Mouse (Mus musculus): ENCODE results near the gene Tspan18.

Gene Tspan18

GRCm38 (mm10) chr2:93319598-93319997, 14.7 kb downstream of the Tspan18 start:
- peaks cover 7% of the 10 kb centered on the region for H3K4me1 ChIP-seq (replicated peaks; ENCODE audit: low read depth, low read length)
- H3K27me3 ChIP-seq (ENCODE audit: insufficient read depth, low read length) = peaks cover 19% of the 10 kb centered on the region
- H3K36me3 ChIP-seq (ENCODE audit: insufficient read depth, low read length) = no peaks in the 10 kb centered on the region
- H3K9me3 ChIP-seq (ENCODE audit: low read length) = peaks cover 9% of the 10 kb centered on the region
- H3K4me3 ChIP-seq (replicated peaks; ENCODE audit: low read length) = no peak overlapping the region
- TF ChIP-seq CTCF (conservative IDR thresholded peaks at IDR 0.05; ENCODE audit: low read length) (no peak), NANOG (IDR thresholded peaks at IDR 0.05; ENCODE audit: borderline replicate concordance, low read length) (no peak), POU5F1 (IDR thresholded peaks at IDR 0.05; ENCODE audit: borderline replicate concordance, low read length) (no peak)

GRCm38 (mm10) chr2:93318781-93319349, 15.4 kb downstream of the Tspan18 start:
- H3K4me1 ChIP-seq (replicated peaks; ENCODE audit: low read depth, low read length) = peaks cover 7% of the 10 kb centered on the region

GRCm38 (mm10) chr2:93313768-93314632, 20.3 kb downstream of the Tspan18 start:
- TF ChIP-seq NANOG (IDR thresholded peaks at IDR 0.05; ENCODE audit: borderline replicate concordance, low read length) (no peak), POU5F1 (IDR thresholded peaks at IDR 0.05; ENCODE audit: borderline replicate concordance, low read length) (no peak), CTCF (conservative IDR thresholded peaks at IDR 0.05; ENCODE audit: low read length) (no peak)

More at GRCm38 (mm10) chr2:93318781-93319349, 15.4 kb downstream of the Tspan18 start:
- H3K9me3 ChIP-seq (ENCODE audit: low read length) = peaks cover 9% of the 10 kb centered on the region
- H3K4me3 ChIP-seq (replicated peaks; ENCODE audit: low read length) = no peak overlapping the region
- TF ChIP-seq NANOG (IDR thresholded peaks at IDR 0.05; ENCODE audit: borderline replicate concordance, low read length) (no peak), POU5F1 (IDR thresholded peaks at IDR 0.05; ENCODE audit: borderline replicate concordance, low read length) (no peak), CTCF (conservative IDR thresholded peaks at IDR 0.05; ENCODE audit: low read length) (no peak)
- peaks cover 19% of the 10 kb centered on the region for H3K27me3 ChIP-seq (ENCODE audit: insufficient read depth, low read length)
- H3K36me3 ChIP-seq (ENCODE audit: insufficient read depth, low read length) = no peaks in the 10 kb centered on the region

GRCm38 (mm10) chr2:93312458-93312857, 21.8 kb downstream of the Tspan18 start:
- Histone ChIP-seq H3K9me3 (ENCODE audit: low read length) (no peaks in the 10 kb centered on the region), H3K4me3 (replicated peaks; ENCODE audit: low read length) (no peak overlapping the region), H3K4me1 (replicated peaks; ENCODE audit: low read depth, low read length) (no peaks in the 10 kb centered on the region), H3K27me3 (ENCODE audit: insufficient read depth, low read length) (0 out of 2 replicates have a peak, but pooled peaks cover 8% of the 10 kb centered on the region), H3K36me3 (ENCODE audit: insufficient read depth, low read length) (no peaks in the 10 kb centered on the region)
- TF ChIP-seq POU5F1 (IDR thresholded peaks at IDR 0.05; ENCODE audit: borderline replicate concordance, low read length) (no peak), CTCF (conservative IDR thresholded peaks at IDR 0.05; ENCODE audit: low read length) (no peak), NANOG (IDR thresholded peaks at IDR 0.05; ENCODE audit: borderline replicate concordance, low read length) (no peak)

More at GRCm38 (mm10) chr2:93313768-93314632, 20.3 kb downstream of the Tspan18 start:
- peaks cover 15% of the 10 kb centered on the region; the same call in 1 of the 2 replicates for H3K27me3 ChIP-seq (ENCODE audit: insufficient read depth, low read length)
- no peak overlapping the region for H3K4me3 ChIP-seq (replicated peaks; ENCODE audit: low read length)
- no peaks in the 10 kb centered on the region for H3K36me3 ChIP-seq (ENCODE audit: insufficient read depth, low read length)
- no peaks in the 10 kb centered on the region for H3K4me1 ChIP-seq (replicated peaks; ENCODE audit: low read depth, low read length)
- no peaks in the 10 kb centered on the region for H3K9me3 ChIP-seq (ENCODE audit: low read length)

GRCm38 (mm10) chr2:93309724-93310413, 24.4 kb downstream of the Tspan18 start:
- H3K36me3 ChIP-seq (ENCODE audit: insufficient read depth, low read length) = no peaks in the 10 kb centered on the region
- no peak overlapping the region for H3K4me3 ChIP-seq (replicated peaks; ENCODE audit: low read length)
- no peak for TF ChIP-seq CTCF (conservative IDR thresholded peaks at IDR 0.05; ENCODE audit: low read length)
- no peak for TF ChIP-seq NANOG (IDR thresholded peaks at IDR 0.05; ENCODE audit: borderline replicate concordance, low read length)
- TF ChIP-seq POU5F1 (IDR thresholded peaks at IDR 0.05; ENCODE audit: borderline replicate concordance, low read length) = no peak
- no peaks in the 10 kb centered on the region for H3K9me3 ChIP-seq (ENCODE audit: low read length)
- peaks cover 6% of the 10 kb centered on the region; the same call in 1 of the 2 replicates for H3K27me3 ChIP-seq (ENCODE audit: insufficient read depth, low read length)
- H3K4me1 ChIP-seq (replicated peaks; ENCODE audit: low read depth, low read length) = no peaks in the 10 kb centered on the region

- Histone ChIP-seq H3K4me1 (replicated peaks; ENCODE audit: low read depth, low read length) (no peaks in the 10 kb centered on the region), H3K9me3 (ENCODE audit: low read length) (no peaks in the 10 kb centered on the region), H3K36me3 (ENCODE audit: insufficient read depth, low read length) (no peaks in the 10 kb centered on the region), H3K4me3 (replicated peaks; ENCODE audit: low read length) (no peak overlapping the region), H3K27me3 (ENCODE audit: insufficient read depth, low read length) (peaks cover 9% of the 10 kb centered on the region; the same call in 1 of the 2 replicates)
- TF ChIP-seq CTCF (conservative IDR thresholded peaks at IDR 0.05; ENCODE audit: low read length) (no peak), NANOG (IDR thresholded peaks at IDR 0.05; ENCODE audit: borderline replicate concordance, low read length) (no peak), POU5F1 (IDR thresholded peaks at IDR 0.05; ENCODE audit: borderline replicate concordance, low read length) (no peak)
These were observed 27.4 kb downstream of the Tspan18 start for GRCm38 (mm10) chr2:93306898-93307297.

- TF ChIP-seq CTCF (conservative IDR thresholded peaks at IDR 0.05; ENCODE audit: low read length) = no peak
- TF ChIP-seq NANOG (IDR thresholded peaks at IDR 0.05; ENCODE audit: borderline replicate concordance, low read length) = no peak
- TF ChIP-seq POU5F1 (IDR thresholded peaks at IDR 0.05; ENCODE audit: borderline replicate concordance, low read length) = no peak
- peaks cover 6% of the 10 kb centered on the region; the same call in 1 of the 2 replicates for H3K27me3 ChIP-seq (ENCODE audit: insufficient read depth, low read length)
- no peaks in the 10 kb centered on the region for H3K9me3 ChIP-seq (ENCODE audit: low read length)
- no peaks in the 10 kb centered on the region for H3K36me3 ChIP-seq (ENCODE audit: insufficient read depth, low read length)
- H3K4me3 ChIP-seq (replicated peaks; ENCODE audit: low read length) = no peak overlapping the region
- no peaks in the 10 kb centered on the region for H3K4me1 ChIP-seq (replicated peaks; ENCODE audit: low read depth, low read length)
These were observed 30.1 kb downstream of the Tspan18 start for GRCm38 (mm10) chr2:93304273-93304634.
